Mouse (Mus musculus) layer of hippocampus, adult 9-11 months (tissue): ENCODE measurements at regions not wholly inside any gene's neighbourhood (a gene's known extent, or its start where the extent isn't known, plus 50 kb on each side); places are given as distances from the start of the nearest gene placed in this dataset.

ENCODE experiments used
- DNase-seq: peaks from one replicate; pipeline ENCODE4 v3.0.0; 2022

- peak; percentile 10 for DNase-seq
These were observed 731.2 kb upstream of the Ndn start for GRCm38 (mm10) chr7:61615156-61615555.

- peak; percentile 70 for DNase-seq
These were observed 701.4 kb upstream of the Ndn start for GRCm38 (mm10) chr7:61644893-61645545.

GRCm38 (mm10) chr7:61658086-61658485 is 688.3 kb upstream of the Ndn start:
- no peak for DNase-seq

GRCm38 (mm10) chr7:61683080-61683479 is 663.3 kb upstream of the Ndn start:
- DNase-seq, result peak; percentile 50

GRCm38 (mm10) chr7:61685052-61685655 is 661.2 kb upstream of the Ndn start:
- DNase-seq, result peak; percentile 5

- peak; percentile 59 for DNase-seq
These were observed 620.2 kb upstream of the Ndn start for GRCm38 (mm10) chr7:61726149-61726548.

- DNase-seq, result no peak
These were observed 608.9 kb upstream of the Ndn start for GRCm38 (mm10) chr7:61737511-61737910.

GRCm38 (mm10) chr7:61739336-61739735 is 607.0 kb upstream of the Ndn start:
- DNase-seq, result peak; percentile 57

GRCm38 (mm10) chr7:61769826-61770225 is 576.5 kb upstream of the Ndn start:
- DNase-seq, result no peak

- peak; percentile 57 for DNase-seq
These were observed 556.1 kb upstream of the Ndn start for GRCm38 (mm10) chr7:61790113-61790796.

- no peak for DNase-seq
These were observed 509.5 kb upstream of the Ndn start for GRCm38 (mm10) chr7:61836827-61837226.

- DNase-seq, result peak; percentile 82
These were observed 509.1 kb upstream of the Ndn start for GRCm38 (mm10) chr7:61837240-61837639.

- no peak for DNase-seq
These were observed 494.4 kb upstream of the Ndn start for GRCm38 (mm10) chr7:61851949-61852348.

- no peak for DNase-seq
These were observed 481.9 kb upstream of the Ndn start for GRCm38 (mm10) chr7:61864517-61864916.

- no peak for DNase-seq
These were observed 480.0 kb upstream of the Ndn start for GRCm38 (mm10) chr7:61866376-61866775.

GRCm38 (mm10) chr7:61876220-61876619 is 470.1 kb upstream of the Ndn start:
- no peak for DNase-seq

- DNase-seq, result peak; percentile 90
These were observed 468.9 kb upstream of the Ndn start for GRCm38 (mm10) chr7:61877311-61878065.

GRCm38 (mm10) chr7:61878095-61878494 is 468.3 kb upstream of the Ndn start:
- DNase-seq, result no peak

- no peak for DNase-seq
These were observed 467.8 kb upstream of the Ndn start for GRCm38 (mm10) chr7:61878585-61878984.
